Mouse (Mus musculus): ENCODE measurements around the gene Dusp16. TPM values are rescaled to one million over a fixed set of nuclear protein-coding genes. Genes with fewer than 3 reads are reported as not detected.

Dusp16 gene
- 13.3 TPM for polyA plus RNA-seq (2017; shearing (Covaris generic))

GRCm38 (mm10) chr6:134792141-134793045 lies at the start of gene Dusp16:
Dusp16 (minus strand) TSS chr6:134792625.

DNA sequence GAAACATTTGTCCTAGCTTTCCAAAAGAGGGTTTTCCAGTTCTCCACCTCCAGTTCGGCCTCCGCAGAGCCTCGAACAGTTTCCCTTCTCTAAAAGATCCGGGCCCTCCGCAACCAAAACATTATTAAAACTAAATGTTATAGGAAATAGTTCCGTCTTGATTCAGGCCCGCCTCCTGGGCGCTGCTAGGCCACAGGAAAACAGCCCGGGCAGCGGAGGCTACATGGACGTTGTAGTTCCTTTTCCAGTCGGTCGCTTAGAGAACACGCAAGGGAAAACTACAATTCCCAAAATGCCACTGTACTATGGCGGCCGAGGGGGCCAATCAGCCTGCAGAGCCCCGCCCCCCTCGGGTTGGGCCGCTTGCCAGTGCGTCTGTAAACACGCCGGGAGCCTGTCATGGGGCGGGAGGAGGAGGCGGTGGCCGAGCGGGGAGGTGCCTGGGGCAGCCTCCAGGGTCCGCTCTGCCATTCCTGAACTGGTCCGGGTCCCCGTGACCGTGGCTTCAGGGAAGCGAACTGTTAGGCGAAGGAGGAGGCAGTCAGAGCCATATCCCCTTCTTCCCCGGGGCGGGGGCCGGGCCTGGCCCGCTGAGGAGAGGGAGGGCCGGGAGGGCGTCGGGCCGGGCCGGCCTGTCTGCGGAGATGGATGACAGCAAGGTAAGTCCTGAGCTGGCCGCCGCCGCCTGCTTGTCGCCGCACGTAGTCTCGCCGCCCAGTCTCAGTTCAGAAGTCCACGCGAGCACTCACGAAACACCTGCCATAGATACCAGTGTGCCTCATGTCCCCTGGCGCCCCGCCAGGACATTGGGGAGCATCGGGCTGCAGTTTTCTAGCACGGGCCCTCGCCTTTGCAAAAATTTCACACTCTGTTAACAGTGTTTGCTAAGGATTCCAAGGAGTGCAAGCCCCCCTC lies 37.6 kb upstream of the Dusp16 start, which contains the start of gene Crebl2:
TSS of gene Crebl2 (plus strand) at position 369 of the 915 bp plus-strand sequence.

Other genes with a start within 250 kb of the Dusp16 start
- gene Lrp6, start 225.7 kb downstream of the Dusp16 start, polyA plus RNA-seq (2017; shearing (Covaris generic)) = 22.1 TPM
- gene Mansc1, start 160.1 kb downstream of the Dusp16 start, polyA plus RNA-seq (2017; shearing (Covaris generic)) = 1.4 TPM
- 18.6 TPM for gene Borcs5, start 153.1 kb downstream of the Dusp16 start, polyA plus RNA-seq (2017; shearing (Covaris generic))
- 16.6 TPM for gene Crebl2, start 37.5 kb upstream of the Dusp16 start, polyA plus RNA-seq (2017; shearing (Covaris generic))
- 6.0 TPM for gene Gpr19, start 106.0 kb upstream of the Dusp16 start, polyA plus RNA-seq (2017; shearing (Covaris generic))
- gene Cdkn1b, start 127.8 kb upstream of the Dusp16 start, polyA plus RNA-seq (2017; shearing (Covaris generic)) = 61.4 TPM
- not detected for gene Apold1, start 189.1 kb upstream of the Dusp16 start, polyA plus RNA-seq (2017; shearing (Covaris generic))
- 117 TPM for gene Ddx47, start 219.0 kb upstream of the Dusp16 start, polyA plus RNA-seq (2017; shearing (Covaris generic))